Mouse (Mus musculus) stomach, postnatal 0 days (tissue): ENCODE measurements around the gene Ap1s3.

Experiments used
- CTCF ChIP-seq: IDR thresholded peaks from 2 replicates; pipeline ENCODE4 v1.5.1; 2016; ENCODE audit warnings: antibody characterized with exemption, low read depth, mild to moderate bottlenecking, moderate library complexity
- EP300 ChIP-seq: optimal IDR thresholded peaks from 2 replicates; pipeline ENCODE3; 2016; ENCODE audit warnings: antibody characterized with exemption

DNA sequence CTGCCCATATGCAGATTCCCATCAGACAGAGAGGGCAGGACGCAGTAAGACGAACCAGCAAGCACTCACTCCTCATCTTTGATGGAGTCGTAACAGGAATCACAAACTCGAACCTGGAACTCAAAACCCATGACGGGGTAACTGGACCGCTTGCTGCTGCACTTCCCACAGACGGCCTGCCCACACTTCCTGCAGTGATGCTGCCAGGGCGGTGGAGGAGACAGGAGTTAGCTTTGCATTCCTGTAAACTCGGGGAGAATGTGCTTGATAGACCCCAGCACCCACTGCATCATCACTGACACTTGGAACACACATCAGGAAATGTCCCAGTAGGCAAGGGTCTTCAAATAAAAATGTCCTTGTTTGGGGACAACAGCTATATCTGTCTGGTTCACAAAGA lies 35.6 kb upstream of the Ap1s3 start:
- TF ChIP-seq CTCF: no peak
- no peak for TF ChIP-seq EP300
